Mouse (Mus musculus) brown adipose tissue, adult 24 weeks (tissue): ENCODE measurements around the gene Gm10309. TPM values are rescaled to one million over a fixed set of nuclear protein-coding genes. Genes with fewer than 3 reads are reported as not detected.
"Not testable (repeated sequence)": the region's sequence is repeated elsewhere in the genome, so short reads cannot be mapped to it uniquely, and the experiment has no call there.

Experiments used
- H3K27ac ChIP-seq: fragments of 200-500 bp; replicated peaks from 2 replicates; pipeline ENCODE4 v1.5.1; 2012; ENCODE audit warnings: low read depth, mild to moderate bottlenecking, low read length
- H3K4me1 ChIP-seq: fragments of 200-500 bp; 2 replicates; pipeline ENCODE4 v1.6.1; 2012; ENCODE audit warnings: low read length, mixed read lengths; ENCODE audit not compliant: control insufficient read depth, insufficient read depth, insufficient read length
- H3K4me3 ChIP-seq: fragments of 200-500 bp; 2 replicates; pipeline ENCODE4 v1.5.1; 2012; ENCODE audit warnings: low read depth, mild to moderate bottlenecking, low read length, moderate library complexity; ENCODE audit not compliant: insufficient read depth
- polyA plus RNA-seq: library from polyadenylated mRNA; stranded (reverse); fragments of >200 nt; gene quantifications from 2 replicates; pipeline ENCODE4 v1.2.4, GENCODE M21; 2012; ENCODE audit not compliant: missing spikeins, insufficient read depth, insufficient read length

The Gm10309 gene
- polyA plus RNA-seq, 1 experiment, result not detected

DNA sequence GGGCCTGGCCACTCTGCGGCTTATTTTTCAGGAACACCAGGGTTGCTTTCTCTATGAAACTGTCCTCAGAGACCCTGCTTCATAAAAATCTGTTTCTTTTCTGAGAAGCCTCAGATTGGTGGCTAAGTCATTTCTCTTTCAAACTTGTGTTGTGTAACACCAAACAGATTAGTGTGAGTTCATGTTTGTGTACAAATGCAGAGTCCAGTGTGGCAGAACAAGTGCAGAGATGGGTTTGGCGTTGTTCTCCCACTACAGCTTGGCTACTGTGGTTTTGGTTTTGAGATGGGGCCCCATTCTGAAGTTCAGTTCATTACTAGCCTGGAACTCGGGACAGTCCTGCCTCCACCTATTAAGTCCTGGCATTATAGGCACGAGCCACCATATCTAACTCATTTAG lies 7.7 kb downstream of the Gm10309 start:
- H3K4me3 ChIP-seq, result no peak overlapping the region
- H3K4me1 ChIP-seq, result peaks cover 23% of the 10 kb centered on the region; the same call in 1 of the 2 replicates
- no peak overlapping the region for H3K27ac ChIP-seq

- H3K4me1 ChIP-seq, result peaks cover 20% of the 10 kb centered on the region; the same call in 1 of the 2 replicates
- no peak overlapping the region for H3K27ac ChIP-seq
- H3K4me3 ChIP-seq, result no peak overlapping the region
Measured at GRCm38 (mm10) chr17:86496123-86496771, 8.8 kb downstream of the Gm10309 start.

DNA sequence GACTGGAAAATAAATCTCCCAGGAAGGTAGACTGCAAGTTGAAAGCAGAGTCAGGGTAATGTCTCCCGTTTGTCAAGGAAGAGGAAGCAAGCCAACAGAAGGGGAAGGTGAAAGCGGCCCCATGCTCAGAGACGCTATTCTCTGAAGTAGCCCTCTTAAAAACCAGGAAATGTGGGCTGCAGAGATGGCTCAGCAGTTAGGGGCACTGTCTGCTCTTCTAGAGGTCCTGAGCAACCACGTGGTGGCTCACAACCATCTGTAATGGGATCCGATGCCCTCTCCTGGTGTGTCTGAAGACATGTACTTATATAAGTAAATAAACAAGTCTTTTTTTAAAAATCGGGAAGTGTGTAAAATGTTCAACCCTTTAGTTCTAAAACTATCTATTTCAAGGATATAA lies 10.1 kb downstream of the Gm10309 start:
- no peak overlapping the region for H3K4me3 ChIP-seq
- peaks cover 10% of the 10 kb centered on the region; the same call in 1 of the 2 replicates for H3K4me1 ChIP-seq
- no peak overlapping the region for H3K27ac ChIP-seq

- Histone ChIP-seq H3K4me3 (no peak overlapping the region), H3K27ac (no peak overlapping the region), H3K4me1 (peaks cover 9% of the 10 kb centered on the region; the same call in 1 of the 2 replicates)
Measured at GRCm38 (mm10) chr17:86494494-86494893, 10.5 kb downstream of the Gm10309 start.

DNA sequence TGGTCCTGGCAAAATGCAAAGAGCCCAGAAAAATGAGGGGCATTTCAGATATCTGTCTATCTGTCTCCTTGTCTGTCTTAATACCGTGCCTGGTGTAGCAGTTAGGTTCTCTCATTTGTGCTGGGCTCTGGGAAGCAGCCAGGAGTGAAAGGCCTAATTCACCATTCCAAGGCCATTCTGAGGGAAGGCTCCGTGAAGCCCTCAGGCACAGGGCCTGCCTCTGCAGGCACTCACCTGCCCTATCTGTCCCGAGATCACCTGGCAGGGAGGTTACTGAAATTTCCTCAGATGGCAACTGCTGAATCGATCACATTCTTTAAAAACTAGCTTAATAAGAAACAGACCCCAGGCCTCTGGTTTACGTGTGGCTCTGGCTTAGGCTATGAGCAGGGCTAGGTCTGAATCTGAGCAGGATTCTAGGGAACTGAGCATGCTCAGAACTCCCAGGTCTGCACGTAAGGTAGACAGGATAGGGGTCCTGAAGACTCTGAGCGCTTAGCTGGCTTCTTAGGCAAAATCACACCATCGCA lies 11.1 kb downstream of the Gm10309 start:
- no peak overlapping the region for H3K27ac ChIP-seq

DNA sequence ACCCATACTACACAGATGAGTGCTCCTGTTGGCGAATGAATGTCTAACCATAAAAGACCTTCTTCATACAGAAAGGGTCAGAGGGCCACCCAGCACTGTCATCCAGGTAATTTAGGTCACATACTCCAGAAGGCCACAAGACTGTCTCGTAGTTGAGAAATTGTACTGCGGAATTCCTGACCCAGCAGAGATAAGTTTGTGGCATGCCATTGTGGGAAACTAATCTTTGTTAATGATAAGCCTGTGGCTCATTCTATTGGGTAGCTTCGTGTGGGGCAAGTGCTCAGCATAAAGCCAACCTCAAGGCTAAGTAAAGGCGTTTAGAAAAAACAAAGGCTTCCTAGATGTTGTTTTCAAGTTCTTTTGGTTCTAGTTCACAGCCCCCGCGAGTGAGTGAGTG lies 12.7 kb downstream of the Gm10309 start:
- Histone ChIP-seq H3K4me3 (no peak overlapping the region), H3K27ac (no peak overlapping the region)

More for the DNA sequence above, 11.1 kb downstream of the Gm10309 start:
- H3K4me1 ChIP-seq, result peaks cover 4% of the 10 kb centered on the region; the same call in 1 of the 2 replicates
- no peak overlapping the region for H3K4me3 ChIP-seq

DNA sequence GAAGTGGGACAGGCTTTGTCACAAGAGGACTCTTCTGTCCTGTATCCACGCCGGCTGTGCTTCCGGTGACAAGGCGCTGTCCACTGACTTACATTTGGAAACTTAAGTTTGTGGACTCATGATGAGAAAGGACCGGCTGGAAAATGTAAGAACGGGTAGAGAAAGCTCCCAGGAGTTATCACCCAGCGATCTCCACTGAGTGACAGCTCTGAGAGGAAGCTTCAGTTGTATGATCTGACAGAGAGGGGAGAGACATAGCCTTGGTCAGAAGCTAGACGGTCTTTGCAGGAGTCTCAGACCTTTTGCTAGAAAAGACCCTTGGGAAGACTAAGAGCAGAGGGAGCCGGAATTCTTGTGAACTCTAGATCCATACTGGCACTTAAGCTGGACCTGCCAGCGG lies 15.2 kb downstream of the Gm10309 start:
- no peak overlapping the region for H3K4me3 ChIP-seq
- no peak overlapping the region for H3K27ac ChIP-seq
- H3K4me1 ChIP-seq, result 0 out of 2 replicates have a peak, but pooled peaks cover 2% of the 10 kb centered on the region

More for the DNA sequence above, 12.7 kb downstream of the Gm10309 start:
- 0 out of 2 replicates have a peak, but pooled peaks cover 2% of the 10 kb centered on the region for H3K4me1 ChIP-seq

DNA sequence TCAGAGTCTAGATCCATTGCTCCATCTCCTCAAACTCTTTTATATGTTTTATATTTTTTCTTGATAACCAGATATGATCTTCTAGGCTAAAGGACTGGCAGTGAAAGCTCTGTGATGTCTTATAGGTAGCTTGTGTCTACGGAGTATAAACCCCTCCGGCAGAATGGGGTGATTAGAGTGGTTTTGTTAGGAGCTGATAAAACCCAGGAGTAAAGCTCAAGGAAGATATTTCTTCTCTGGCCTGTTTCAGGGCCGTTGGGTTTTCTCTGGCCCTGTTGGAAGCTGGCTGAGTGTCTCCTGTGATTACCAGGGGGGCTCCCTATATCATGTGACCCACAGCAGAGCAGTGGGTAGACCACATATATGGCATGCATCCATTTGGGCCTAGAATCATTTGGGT lies 17.6 kb downstream of the Gm10309 start:
- Histone ChIP-seq H3K4me3 (no peak overlapping the region), H3K27ac (no peak overlapping the region), H3K4me1 (0 out of 2 replicates have a peak, but pooled peaks cover 2% of the 10 kb centered on the region)

- 0 out of 2 replicates have a peak, but pooled peaks cover 2% of the 10 kb centered on the region for H3K4me1 ChIP-seq
- H3K27ac ChIP-seq, result no peak overlapping the region
- no peak overlapping the region for H3K4me3 ChIP-seq
Measured at GRCm38 (mm10) chr17:86486657-86487056, 18.4 kb downstream of the Gm10309 start.

- H3K27ac ChIP-seq, result no peak overlapping the region
- H3K4me1 ChIP-seq, result 0 out of 2 replicates have a peak, but pooled peaks cover 2% of the 10 kb centered on the region
- no peak overlapping the region for H3K4me3 ChIP-seq
Measured at GRCm38 (mm10) chr17:86484087-86484737, 20.8 kb downstream of the Gm10309 start.

GRCm38 (mm10) chr17:86482675-86483074 lies 22.4 kb downstream of the Gm10309 start:
- no peak overlapping the region for H3K4me3 ChIP-seq
- 0 out of 2 replicates have a peak, but pooled peaks cover under 1% of the 10 kb centered on the region for H3K4me1 ChIP-seq
- H3K27ac ChIP-seq, result no peak overlapping the region

DNA sequence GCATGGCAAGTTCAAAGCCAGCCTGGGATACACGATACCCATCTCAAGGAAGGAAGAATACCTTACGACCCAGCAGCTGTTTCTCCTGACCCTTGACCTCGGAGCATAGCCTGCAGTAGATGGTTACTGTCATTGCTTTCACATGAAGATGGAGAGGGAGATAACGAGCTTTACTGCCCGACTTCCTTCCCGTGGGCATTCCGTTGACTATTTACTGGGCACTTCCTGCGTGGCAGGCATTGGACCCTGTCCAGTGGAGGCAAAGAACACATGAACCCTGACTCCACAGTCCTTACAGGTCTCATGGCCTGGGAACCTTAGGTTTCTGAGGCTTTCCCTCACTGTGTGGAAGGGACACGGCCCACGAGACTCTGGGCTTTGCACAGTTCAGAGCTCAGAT lies 25.6 kb downstream of the Gm10309 start:
- no peak overlapping the region for H3K27ac ChIP-seq

DNA sequence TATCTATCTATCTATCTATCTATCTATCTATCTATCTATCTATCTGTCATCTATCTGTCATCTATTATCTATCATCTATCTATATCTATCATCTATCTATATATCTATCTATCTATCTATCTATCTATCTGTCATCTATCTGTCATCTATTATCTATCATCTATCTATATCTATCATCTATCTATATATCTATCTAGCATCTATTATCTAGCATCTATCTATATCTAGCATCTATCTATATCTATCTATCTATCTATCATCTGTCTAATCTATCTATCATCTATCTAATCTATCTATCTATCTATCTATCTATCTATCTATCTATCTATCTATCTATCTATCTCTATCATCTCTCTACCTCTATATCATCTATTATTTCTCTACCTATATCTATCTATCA lies 27.6 kb downstream of the Gm10309 start:
- H3K27ac ChIP-seq, H3K4me1 ChIP-seq, H3K4me3 ChIP-seq: not testable (repeated sequence)

More for the DNA sequence above, 25.6 kb downstream of the Gm10309 start:
- H3K4me1 ChIP-seq, result no peaks in the 10 kb centered on the region
- H3K4me3 ChIP-seq, result no peak overlapping the region

DNA sequence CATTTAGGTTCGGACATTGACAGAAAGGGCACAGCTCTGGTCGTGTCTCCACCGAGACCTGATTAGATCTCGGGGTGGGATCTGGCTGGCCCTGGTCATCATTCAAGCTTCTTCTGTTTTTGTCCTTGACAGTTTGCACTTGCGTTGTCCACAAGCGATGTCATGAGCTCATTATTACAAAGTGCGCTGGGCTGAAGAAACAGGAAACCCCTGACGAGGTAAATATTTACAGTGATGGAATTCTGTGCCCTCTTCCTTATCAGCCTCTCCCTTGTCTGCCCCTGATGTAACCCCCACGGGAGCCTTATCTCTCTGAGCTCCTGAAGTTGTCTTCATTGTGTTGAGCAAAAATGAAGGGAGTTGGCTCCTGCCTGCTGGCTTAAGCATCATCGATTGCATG lies 28.4 kb downstream of the Gm10309 start:
- Histone ChIP-seq H3K4me3 (no peak overlapping the region), H3K4me1 (no peaks in the 10 kb centered on the region), H3K27ac (no peak overlapping the region)

- Histone ChIP-seq H3K27ac (no peak overlapping the region), H3K4me3 (no peak overlapping the region), H3K4me1 (0 out of 2 replicates have a peak, but pooled peaks cover 4% of the 10 kb centered on the region)
Measured at GRCm38 (mm10) chr17:86471684-86472083, 33.3 kb downstream of the Gm10309 start.
